In the genomic region with DNA sequence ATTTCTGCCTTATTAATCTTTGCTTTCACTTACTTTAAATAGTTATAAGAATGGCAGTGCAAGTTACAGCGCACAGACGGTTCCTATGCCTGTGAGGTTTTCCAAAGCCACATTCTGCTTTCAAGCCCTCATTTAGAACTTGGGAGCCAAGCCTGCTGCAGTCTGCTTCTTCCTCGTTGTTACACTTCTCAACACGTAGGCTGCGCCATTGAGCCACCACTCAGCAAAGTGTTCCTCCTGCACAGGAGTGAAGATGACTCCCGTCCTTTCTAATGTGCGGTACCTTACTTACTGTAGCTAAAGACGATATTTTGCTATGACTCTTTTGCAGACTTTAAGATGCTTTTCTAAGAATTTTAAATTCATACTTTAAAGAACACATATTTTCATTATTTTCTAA, we compare ENCODE assay signal across 9 mouse cellular contexts.
A peak's percentile ranks its signal among the peaks of the same experiment; 100 is the strongest.
DNase-seq lines count a peak whose midpoint lies in the region; ATAC-seq and TF ChIP-seq lines count a peak whose summit lies in the region.
"Had no signal": no experiment of that assay in that cellular context is flagged by ENCODE, and none has a peak within 500 bp of the region (broad histone marks: within the 10 kb centered on the region; RNA-seq: fewer than 3 reads in every experiment).

No protein-coding gene starts in this region.

- H3K4me1 ChIP-seq in forebrain, embryonic 11.5 days (replicated peaks; ENCODE audit: control insufficient read depth, insufficient read depth, low read length): peaks cover 3% of the 10 kb centered on the region; the same call in 1 of the 2 replicates
- no peaks in the 10 kb centered on the region for H3K4me1 ChIP-seq in kidney, postnatal 0 days (replicated peaks; ENCODE audit: insufficient read depth, low read length)
- H3K4me1 ChIP-seq: embryonic facial prominence, embryonic 15.5 days had no signal

- ATAC-seq in forebrain, embryonic 11.5 days (replicated peaks; ENCODE audit: low FRiP score): 0 out of 2 replicates have a peak, but pooled peaks have one; percentile 39
- ATAC-seq in kidney, postnatal 0 days (replicated peaks; ENCODE audit: low FRiP score, low read depth): no peak
- peak; percentile 94 for ATAC-seq in megakaryocyte progenitor cell, adult 5-6 weeks (replicated peaks; ENCODE audit: poor library complexity)

- no peaks in the 10 kb centered on the region for H3K27me3 ChIP-seq in forebrain, embryonic 11.5 days (ENCODE audit: control insufficient read depth, insufficient read depth, low read length)
- H3K27me3 ChIP-seq in kidney, postnatal 0 days (ENCODE audit: insufficient read depth, low read length): no peaks in the 10 kb centered on the region
- H3K27me3 ChIP-seq: embryonic facial prominence, embryonic 15.5 days had no signal

- H3K36me3 ChIP-seq in forebrain, embryonic 11.5 days (ENCODE audit: control insufficient read depth, insufficient read depth, low read length): no peaks in the 10 kb centered on the region
- no peaks in the 10 kb centered on the region for H3K36me3 ChIP-seq in kidney, postnatal 0 days (ENCODE audit: insufficient read depth, low read length)
- H3K36me3 ChIP-seq: embryonic facial prominence, embryonic 15.5 days had no signal

- H3K27ac ChIP-seq in forebrain, embryonic 11.5 days (ENCODE audit: low read depth, low read length): no peak overlapping the region
- H3K27ac ChIP-seq in kidney, postnatal 0 days: no peak overlapping the region
- H3K27ac ChIP-seq: embryonic facial prominence, embryonic 15.5 days had no signal

- intact Hi-C loops in heart, postnatal 25 days (cut with DNase I): loop anchor here (2.0 to 10.0 kb wide), 4 partner anchors 461 to 843 kb away; no protein-coding TSS in a partner anchor

- peak; percentile 82 for TF ChIP-seq CTCF in kidney, postnatal 0 days (IDR thresholded peaks at IDR 0.05; ENCODE audit: low read depth)

- WGBS in forebrain, embryonic 11.5 days: 43% methylated on average over 8 of the region's 8 CpGs
- WGBS in kidney, postnatal 0 days: 34% methylated on average over 8 of the region's 8 CpGs

- H3K4me3 ChIP-seq in forebrain, embryonic 11.5 days (ENCODE audit: low read depth, low read length): no peak overlapping the region
- H3K4me3 ChIP-seq in kidney, postnatal 0 days (replicated peaks; ENCODE audit: low read depth, low read length): no peak overlapping the region
- H3K4me3 ChIP-seq: embryonic facial prominence, embryonic 15.5 days had no signal

- peak; percentile 17 for DNase-seq in heart, adult 8-10 months (ENCODE audit: low spot score)
- no peak for DNase-seq in heart, postnatal 25 days (ENCODE audit: low spot score)
- DNase-seq in A20 (ENCODE audit: low read depth, low spot score): peak; percentile 59
- DNase-seq in adrenal gland, adult 18-20 months (ENCODE audit: low spot score in 2 of 2): peak; percentile 23 to 39
- peak; percentile 78 for DNase-seq in forebrain, embryonic 11.5 days (ENCODE audit: low spot score)
- peak; percentile 87 for DNase-seq in kidney, postnatal 0 days (ENCODE audit: low spot score)
- DNase-seq in telencephalon, adult 2 months (ENCODE audit: low read depth, low spot score): peak; percentile 42

- H3K9ac ChIP-seq in forebrain, embryonic 11.5 days (ENCODE audit: low read length): no peak overlapping the region
- H3K9ac ChIP-seq in kidney, postnatal 0 days (ENCODE audit: low read depth, low read length): no peak overlapping the region
- H3K9ac ChIP-seq: embryonic facial prominence, embryonic 15.5 days had no signal

- H3K9me3 ChIP-seq in forebrain, embryonic 11.5 days (ENCODE audit: control insufficient read depth, low read length): no peaks in the 10 kb centered on the region
- no peaks in the 10 kb centered on the region for H3K9me3 ChIP-seq in kidney, postnatal 0 days (replicated peaks; ENCODE audit: low read length)
- H3K9me3 ChIP-seq: embryonic facial prominence, embryonic 15.5 days had no signal

- no peak overlapping the region for H3K4me2 ChIP-seq in forebrain, embryonic 11.5 days (ENCODE audit: low read depth, low read length, severe bottlenecking)
- no peak overlapping the region for H3K4me2 ChIP-seq in kidney, postnatal 0 days (ENCODE audit: low read length)
- H3K4me2 ChIP-seq: embryonic facial prominence, embryonic 15.5 days had no signal
